Mouse (Mus musculus) myocyte (in vitro differentiated cells): ENCODE measurements around the gene Atp8b4. TPM values are rescaled to one million over a fixed set of nuclear protein-coding genes. Genes with fewer than 3 reads are reported as not detected.

ENCODE experiments used
- H3K27me3 ChIP-seq: one replicate; pipeline ENCODE4 v1.6.1; 2011; ENCODE audit not compliant: control insufficient read depth, insufficient read depth, insufficient read length
- H3K36me3 ChIP-seq: one replicate; pipeline ENCODE4 v1.6.1; 2011; ENCODE audit not compliant: control insufficient read depth, insufficient read depth
- H3K4me2 ChIP-seq: one replicate; pipeline ENCODE4 v1.6.1; 2011; ENCODE audit warnings: low read depth, control low read depth
- H3K4me3 ChIP-seq: one replicate; pipeline ENCODE4 v1.5.1; 2011; ENCODE audit warnings: mild to moderate bottlenecking, control low read depth, moderate library complexity
- H3K79me2 ChIP-seq: one replicate; pipeline ENCODE4 v1.6.1; 2011; ENCODE audit not compliant: control insufficient read depth, insufficient read depth
- H3ac ChIP-seq: one replicate; pipeline ENCODE4 v1.6.1; 2011; ENCODE audit not compliant: control insufficient read depth, insufficient read length
- CEBPB ChIP-seq: IDR thresholded peaks from 2 replicates; pipeline ENCODE4 v1.6.1; 2011; ENCODE audit warnings: mild to moderate bottlenecking, moderate library complexity; ENCODE audit not compliant: poor library complexity, insufficient read depth, severe bottlenecking
- E2F4 ChIP-seq: IDR thresholded peaks from one replicate; pipeline ENCODE4 v1.6.1; 2011; ENCODE audit warnings: mild to moderate bottlenecking, control low read depth, moderate library complexity; ENCODE audit not compliant: insufficient read depth
- MAX ChIP-seq: IDR thresholded peaks from one replicate; pipeline ENCODE4 v1.6.1; 2011; ENCODE audit warnings: low read depth, mild to moderate bottlenecking, control low read depth
- MYOD1 ChIP-seq, 3 experiments: IDR thresholded peaks; one replicate each; pipeline ENCODE4 v1.6.1; 2011; ENCODE audit warnings: control low read depth in 2 of 3, low read depth in 2 of 3, mild to moderate bottlenecking in 2 of 3, moderate library complexity in 1 of 3; ENCODE audit not compliant: insufficient read length in 2 of 3, control insufficient read depth in 1 of 3
- MYOG ChIP-seq, 3 experiments: IDR thresholded peaks; one replicate each; pipeline ENCODE4 v1.6.1; 2011; ENCODE audit warnings: control low read depth in 2 of 3, low read depth in 2 of 3, mild to moderate bottlenecking in 2 of 3; ENCODE audit not compliant: insufficient read length in 2 of 3, control insufficient read depth in 1 of 3, insufficient read depth in 1 of 3
- POLR2A ChIP-seq: IDR thresholded peaks from one replicate; pipeline ENCODE4 v1.6.1; 2011; ENCODE audit warnings: low read depth, mild to moderate bottlenecking, control low read depth, moderate library complexity; ENCODE audit not compliant: insufficient read length
- POLR2AphosphoS2 ChIP-seq: IDR thresholded peaks from one replicate; pipeline ENCODE4 v1.6.1; 2011; ENCODE audit warnings: low read depth, control low read depth; ENCODE audit not compliant: insufficient read length
- REST ChIP-seq: IDR thresholded peaks from one replicate; pipeline ENCODE4 v1.6.1; 2011; ENCODE audit warnings: mild to moderate bottlenecking, control low read depth, moderate library complexity; ENCODE audit not compliant: insufficient read depth, insufficient read length
- SRF ChIP-seq: IDR thresholded peaks from one replicate; pipeline ENCODE4 v1.6.1; 2011; ENCODE audit warnings: low read depth; ENCODE audit not compliant: control insufficient read depth, insufficient read length
- TCF12 ChIP-seq: IDR thresholded peaks from one replicate; pipeline ENCODE4 v1.6.1; 2011; ENCODE audit warnings: mild to moderate bottlenecking, control low read depth; ENCODE audit not compliant: poor library complexity, insufficient read depth, severe bottlenecking
- TCF3 ChIP-seq: IDR thresholded peaks from one replicate; pipeline ENCODE4 v1.6.1; 2011; ENCODE audit warnings: low read depth, control low read depth; ENCODE audit not compliant: insufficient read length
- USF1 ChIP-seq: IDR thresholded peaks from one replicate; pipeline ENCODE4 v1.6.1; 2011; ENCODE audit warnings: low read depth, mild to moderate bottlenecking, control low read depth, moderate library complexity
- polyA plus RNA-seq: library from polyadenylated mRNA; unstranded; fragments of >200 nt; fragmentation: generic; extraction: Trizol; gene quantifications from one replicate; pipeline ENCODE4 v1.2.1, GENCODE M21; 2012; ENCODE audit warnings: missing spikeins

The Atp8b4 gene
- polyA plus RNA-seq, 1 experiment, result 0.01 TPM

GRCm38 (mm10) chr2:126351811-126352210 lies 148.7 kb downstream of the Atp8b4 start:
- Histone ChIP-seq H3K36me3 (no peaks in the 10 kb centered on the region), H3K4me2 (no peak overlapping the region), H3K27me3 (no peaks in the 10 kb centered on the region), H3ac (no peak overlapping the region), H3K79me2 (no peaks in the 10 kb centered on the region), H3K4me3 (no peak overlapping the region)
- TF ChIP-seq E2F4 (no peak), TCF3 (no peak), POLR2AphosphoS2 (no peak), TCF12 (no peak), SRF (no peak), USF1 (no peak), MAX (no peak), POLR2A (no peak), REST (no peak), MYOD1 (IDR thresholded peaks at IDR 0.05; ENCODE audit: control insufficient read depth in 1 of 3, insufficient read length in 2 of 3, low read depth in 2 of 3) (no peak), CEBPB (no peak), MYOG (IDR thresholded peaks at IDR 0.05; ENCODE audit: control insufficient read depth in 1 of 3, insufficient read depth in 1 of 3, insufficient read length in 2 of 3, low read depth in 2 of 3) (no peak)

- Histone ChIP-seq H3K27me3 (no peaks in the 10 kb centered on the region), H3K4me3 (no peak overlapping the region), H3K4me2 (no peak overlapping the region), H3K79me2 (no peaks in the 10 kb centered on the region), H3ac (no peak overlapping the region), H3K36me3 (no peaks in the 10 kb centered on the region)
- TF ChIP-seq POLR2A, result no peak
- TF ChIP-seq E2F4, result no peak
- no peak for TF ChIP-seq POLR2AphosphoS2
- TF ChIP-seq TCF3, result no peak
- no peak for TF ChIP-seq TCF12
- TF ChIP-seq SRF, result no peak
- TF ChIP-seq MYOD1 (IDR thresholded peaks at IDR 0.05; ENCODE audit: control insufficient read depth in 1 of 3, insufficient read length in 2 of 3, low read depth in 2 of 3), result no peak
- no peak for TF ChIP-seq MYOG (IDR thresholded peaks at IDR 0.05; ENCODE audit: control insufficient read depth in 1 of 3, insufficient read depth in 1 of 3, insufficient read length in 2 of 3, low read depth in 2 of 3)
- TF ChIP-seq REST, result no peak
- no peak for TF ChIP-seq CEBPB
- no peak for TF ChIP-seq MAX
- TF ChIP-seq USF1, result no peak
Observed at GRCm38 (mm10) chr2:126343026-126343593, 157.4 kb downstream of the Atp8b4 start.

- no peak overlapping the region for H3K4me3 ChIP-seq
- TF ChIP-seq REST, result no peak
- TF ChIP-seq MAX, result no peak
- TF ChIP-seq SRF, result no peak
- no peak for TF ChIP-seq POLR2AphosphoS2
Observed at GRCm38 (mm10) chr2:126341521-126341920, 159.0 kb downstream of the Atp8b4 start.

GRCm38 (mm10) chr2:126340201-126340600 lies 160.3 kb downstream of the Atp8b4 start:
- H3K79me2 ChIP-seq, result no peaks in the 10 kb centered on the region
- no peak overlapping the region for H3K4me2 ChIP-seq
- H3K36me3 ChIP-seq, result no peaks in the 10 kb centered on the region
- no peak for TF ChIP-seq TCF12
- TF ChIP-seq CEBPB, result no peak
- TF ChIP-seq POLR2AphosphoS2, result no peak
- no peak for TF ChIP-seq MAX
- no peak for TF ChIP-seq USF1
- TF ChIP-seq TCF3, result no peak
- TF ChIP-seq MYOD1 (IDR thresholded peaks at IDR 0.05; ENCODE audit: control insufficient read depth in 1 of 3, insufficient read length in 2 of 3, low read depth in 2 of 3), result no peak
- no peak for TF ChIP-seq REST
- no peak for TF ChIP-seq POLR2A
- TF ChIP-seq E2F4, result no peak
- no peak for TF ChIP-seq MYOG (IDR thresholded peaks at IDR 0.05; ENCODE audit: control insufficient read depth in 1 of 3, insufficient read depth in 1 of 3, insufficient read length in 2 of 3, low read depth in 2 of 3)
- no peak for TF ChIP-seq SRF
- no peaks in the 10 kb centered on the region for H3K27me3 ChIP-seq
- no peak overlapping the region for H3ac ChIP-seq
- H3K4me3 ChIP-seq, result no peak overlapping the region

More at GRCm38 (mm10) chr2:126341521-126341920, 159.0 kb downstream of the Atp8b4 start:
- no peaks in the 10 kb centered on the region for H3K79me2 ChIP-seq
- H3K36me3 ChIP-seq, result no peaks in the 10 kb centered on the region
- H3ac ChIP-seq, result no peak overlapping the region
- H3K27me3 ChIP-seq, result no peaks in the 10 kb centered on the region
- no peak overlapping the region for H3K4me2 ChIP-seq

GRCm38 (mm10) chr2:126339516-126339915 lies 161.0 kb downstream of the Atp8b4 start:
- no peaks in the 10 kb centered on the region for H3K79me2 ChIP-seq
- TF ChIP-seq REST, result no peak
- no peak overlapping the region for H3K4me3 ChIP-seq
- no peaks in the 10 kb centered on the region for H3K27me3 ChIP-seq
- H3ac ChIP-seq, result no peak overlapping the region
- H3K4me2 ChIP-seq, result no peak overlapping the region
- no peaks in the 10 kb centered on the region for H3K36me3 ChIP-seq
